Mouse (Mus musculus) granulocyte monocyte progenitor cell, adult 5-6 weeks (primary cell): ENCODE measurements around the gene Prkab2. TPM values are rescaled to one million over a fixed set of nuclear protein-coding genes. Genes with fewer than 3 reads are reported as not detected.
A peak's percentile ranks its signal among the peaks of the same experiment; 100 is the strongest.

ENCODE experiments used
- ATAC-seq: replicated peaks from 2 replicates; pipeline ENCODE4 v1.8.0; 2016; ENCODE audit warnings: mild to moderate bottlenecking, moderate TSS enrichment, inconsistent platforms; ENCODE audit not compliant: poor library complexity, severe bottlenecking
- total RNA-seq, 2 experiments: library from RNA; stranded (forward) in 1 of 2; stranded (reverse) in 1 of 2; fragments of 200-712, 200-1000 nt in 1 of 2; fragments of >200 nt in 1 of 2; fragmentation: Nextera tagmentation in 1 of 2; gene quantifications; 2 replicates each; pipeline ENCODE4 v1.2.3; 2014 to 2017

Gene Prkab2
- total RNA-seq, 2 experiments from 2014 or later, result 4.1 to 5.0 TPM

- no peak for ATAC-seq
Measured at GRCm38 (mm10) chr3:97648518-97648917, 9.5 kb upstream of the Prkab2 start.

- ATAC-seq, result no peak
Measured at GRCm38 (mm10) chr3:97649022-97649421, 9.0 kb upstream of the Prkab2 start.

DNA sequence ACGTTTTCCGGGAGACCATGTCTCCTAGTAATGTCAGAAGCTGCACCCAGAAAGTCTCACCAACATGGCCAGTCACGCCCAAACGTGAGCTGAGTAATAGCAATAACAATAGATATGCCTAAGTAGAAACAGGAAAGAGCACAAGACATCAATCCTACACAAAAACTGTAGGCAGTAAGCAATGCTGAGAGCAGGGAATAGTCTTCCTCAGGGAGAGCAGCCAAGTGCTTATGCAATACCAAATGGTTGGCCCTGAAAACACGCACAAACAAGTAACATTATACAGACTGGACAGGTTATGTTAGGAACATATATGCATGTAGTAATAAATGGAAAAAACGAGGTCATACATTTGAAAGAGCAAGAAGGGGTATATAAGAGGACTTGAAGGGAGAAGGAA is 8.5 kb upstream of the Prkab2 start:
- ATAC-seq, result no peak

DNA sequence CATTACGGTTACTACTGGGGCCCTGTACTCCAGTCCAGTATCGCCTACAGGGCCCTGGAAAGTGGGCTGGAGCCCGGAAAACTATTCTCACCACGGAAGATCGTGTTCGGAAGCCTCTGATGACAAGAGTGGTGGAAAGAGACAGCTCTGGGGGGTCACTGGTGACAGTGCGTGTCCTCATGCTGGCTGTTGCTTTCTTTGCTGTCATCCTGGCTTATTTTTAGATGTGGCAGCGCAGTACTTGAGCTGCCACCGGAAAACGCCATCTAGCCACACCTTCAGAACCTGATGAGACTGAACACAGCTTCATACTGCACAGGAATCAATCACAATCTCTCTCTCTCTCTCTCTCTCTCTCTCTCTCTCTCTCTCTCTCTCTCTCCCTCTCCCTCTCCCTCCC is 6.4 kb upstream of the Prkab2 start:
- ATAC-seq, result no peak

DNA sequence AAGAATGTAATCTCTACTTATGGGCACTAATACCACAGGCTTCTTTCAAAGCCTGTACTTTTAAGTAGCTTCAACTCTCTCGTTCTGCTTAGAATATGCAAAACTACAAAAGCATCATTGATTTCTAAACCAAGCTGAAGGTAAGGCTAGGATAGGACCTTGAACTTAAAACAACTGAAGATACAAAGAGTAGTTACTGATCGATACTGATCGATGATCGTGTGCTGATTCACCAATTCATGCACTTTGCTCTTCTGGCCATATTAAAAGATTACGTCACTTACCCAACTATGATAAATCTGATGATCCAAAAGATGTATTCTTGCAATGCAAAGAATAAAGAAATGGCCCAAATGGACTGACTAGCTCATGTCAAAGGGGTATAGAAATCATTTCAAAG is 4.2 kb upstream of the Prkab2 start:
- no peak for ATAC-seq

GRCm38 (mm10) chr3:97654901-97655300 is 3.1 kb upstream of the Prkab2 start:
- no peak for ATAC-seq

GRCm38 (mm10) chr3:97658426-97659193 is 617 bp downstream of the Prkab2 start:
- peak; percentile 60 for ATAC-seq

DNA sequence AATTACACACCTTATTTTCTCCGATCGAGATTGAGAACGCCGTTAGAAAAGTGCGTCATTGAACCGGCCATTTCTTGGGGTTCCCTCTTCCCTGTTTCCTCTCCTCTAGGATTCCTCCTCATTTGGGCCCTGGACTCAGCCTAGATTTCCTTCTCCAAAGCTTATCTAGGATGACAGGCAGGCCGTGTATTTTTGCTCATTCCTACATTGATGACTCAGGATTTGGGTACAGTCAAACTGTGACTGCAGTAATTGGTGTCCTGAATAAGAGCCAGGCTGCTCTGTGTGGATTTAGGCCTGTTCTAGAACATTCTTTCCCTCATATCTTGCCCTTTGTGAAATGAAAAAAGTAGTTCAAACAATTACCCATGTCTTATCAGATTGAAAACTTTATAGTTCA is 1.8 kb downstream of the Prkab2 start:
- ATAC-seq, result no peak

DNA sequence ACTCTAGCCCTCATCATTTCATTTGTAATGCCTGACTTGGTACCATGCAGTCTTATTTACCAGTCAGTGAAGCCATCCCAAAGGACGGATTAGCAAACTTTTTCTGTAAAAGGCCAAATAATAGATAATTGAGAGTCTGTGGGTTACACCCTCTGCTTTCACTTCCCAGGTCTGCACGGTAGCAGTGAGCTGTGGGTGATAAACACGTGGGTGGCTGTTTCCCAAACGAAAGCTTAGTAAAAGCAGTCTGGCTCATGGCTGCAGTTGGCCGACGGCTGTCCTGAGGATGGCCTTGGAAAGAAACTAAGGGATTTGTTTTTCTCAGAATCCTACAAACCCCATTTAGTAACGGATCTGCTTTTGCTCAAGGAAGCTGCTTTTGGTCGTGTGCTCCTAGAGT is 3.2 kb downstream of the Prkab2 start:
- ATAC-seq, result peak; percentile 40

DNA sequence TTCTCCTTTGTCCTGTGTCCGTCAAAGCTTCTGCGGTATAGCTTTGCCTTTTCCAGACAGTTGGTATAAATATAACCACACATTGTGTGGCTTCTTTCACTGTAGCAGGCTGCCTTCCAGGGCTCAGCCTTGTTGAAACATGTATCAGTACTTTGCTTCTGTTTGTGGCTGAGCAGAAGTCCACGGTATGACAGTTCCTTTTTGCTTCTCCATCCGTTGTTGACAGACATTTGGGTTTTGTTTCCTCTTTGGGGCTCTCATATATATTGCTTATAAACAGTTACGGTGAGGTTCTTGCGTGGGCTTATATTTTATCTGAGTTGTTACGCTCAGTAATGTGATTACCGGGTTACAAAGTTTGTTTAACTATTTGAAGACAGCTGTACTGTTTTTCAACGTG is 7.5 kb downstream of the Prkab2 start:
- ATAC-seq, result peak; percentile 53

DNA sequence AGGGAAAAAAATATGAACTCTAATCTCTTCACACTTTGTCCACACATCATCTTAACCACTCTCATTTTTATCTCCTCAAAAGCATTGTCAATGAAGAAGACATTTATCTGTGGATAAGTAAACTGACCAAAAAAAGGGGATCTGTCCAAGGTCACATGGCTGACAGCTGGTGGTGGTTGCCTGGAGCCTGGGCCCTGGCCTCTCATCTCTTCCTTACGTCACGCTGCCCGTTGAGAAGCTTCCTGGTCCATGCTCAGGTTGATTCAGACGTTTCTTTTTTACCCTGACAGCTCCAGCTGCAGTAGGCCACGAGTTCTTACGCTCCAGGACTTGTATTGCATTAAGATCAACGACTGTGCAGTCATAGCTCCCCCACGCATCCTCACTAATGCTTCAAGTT is 8.2 kb downstream of the Prkab2 start:
- peak; percentile 69 for ATAC-seq

DNA sequence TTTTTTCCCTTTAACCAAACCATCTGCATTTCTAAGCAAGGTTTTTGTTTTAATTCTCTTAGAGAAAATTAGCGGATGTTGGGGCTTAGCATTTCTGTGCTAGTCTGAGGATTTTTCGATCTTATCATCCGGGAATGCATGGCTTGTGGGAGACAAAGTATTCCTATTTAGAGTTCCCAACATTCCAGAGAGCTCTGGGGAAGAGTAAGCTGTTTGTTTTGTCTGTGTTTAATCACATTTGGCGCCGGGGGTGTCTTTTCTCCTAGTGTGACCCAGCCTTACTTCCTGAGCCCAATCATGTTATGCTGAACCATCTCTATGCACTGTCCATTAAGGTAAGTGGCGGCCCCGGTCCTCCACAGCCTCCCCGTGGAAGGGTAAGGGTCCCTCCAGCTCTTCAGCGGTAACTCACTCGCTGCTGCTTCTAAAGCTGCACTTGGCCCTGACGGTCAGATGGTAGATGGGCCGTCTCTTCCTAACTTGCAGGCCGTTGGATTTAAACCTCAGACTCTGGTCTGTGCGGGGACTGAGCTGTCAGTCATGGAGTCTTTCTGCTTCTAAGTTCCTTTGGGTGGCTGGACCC is 9.2 kb downstream of the Prkab2 start:
- ATAC-seq, result no peak

- no peak for ATAC-seq
Measured at GRCm38 (mm10) chr3:97674644-97675110, 16.7 kb downstream of the Prkab2 start, which contains the start of gene Gm17651. Gm17651 (minus strand) TSS chr3:97674694.

DNA sequence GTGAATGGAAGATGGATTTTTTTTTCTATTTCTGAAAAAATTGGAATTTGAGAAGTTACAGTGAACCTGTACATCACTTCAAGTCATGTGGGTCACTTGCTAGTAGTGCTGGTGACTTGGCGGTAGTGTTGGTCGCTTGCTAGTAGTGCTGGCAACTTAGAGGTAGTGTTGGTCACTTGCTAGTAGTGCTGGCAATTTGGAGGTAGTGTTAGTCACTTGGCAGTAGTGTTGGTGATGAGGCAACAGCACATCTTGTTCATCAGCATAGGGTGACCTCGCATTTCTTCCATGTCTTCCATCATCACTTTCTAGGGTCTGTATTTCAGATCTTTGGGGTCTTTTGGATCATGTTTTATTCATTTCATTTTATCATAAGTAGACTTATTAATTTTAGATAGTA is 18.1 kb downstream of the Prkab2 start:
- ATAC-seq, result no peak

DNA sequence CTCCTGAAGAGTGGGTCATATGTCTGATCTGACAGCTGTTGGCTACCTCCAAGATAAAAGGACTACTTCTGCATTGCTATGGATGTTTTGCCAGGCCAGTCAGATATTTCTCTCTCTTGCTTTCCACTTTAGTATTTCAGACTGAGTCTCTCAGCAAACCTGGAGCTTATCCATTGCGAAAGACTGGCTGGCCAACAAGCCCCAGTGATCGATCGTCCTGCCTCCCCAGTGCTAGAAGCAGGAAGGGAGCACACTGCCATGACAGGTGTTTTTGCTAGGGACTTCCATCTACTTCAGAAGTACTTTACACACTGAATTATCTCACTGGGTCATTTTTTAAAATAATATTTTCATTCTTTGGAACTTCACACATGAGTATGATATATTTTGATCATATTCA is 20.4 kb downstream of the Prkab2 start:
- ATAC-seq, result no peak

- peak; percentile 73 for ATAC-seq
Measured at GRCm38 (mm10) chr3:97680631-97681320, 22.8 kb downstream of the Prkab2 start.

- peak; percentile 70 for ATAC-seq
Measured at GRCm38 (mm10) chr3:97681321-97682158, 23.5 kb downstream of the Prkab2 start.

GRCm38 (mm10) chr3:97682159-97682502 is 24.1 kb downstream of the Prkab2 start:
- no peak for ATAC-seq

- no peak for ATAC-seq
Measured at GRCm38 (mm10) chr3:97682576-97682975, 24.6 kb downstream of the Prkab2 start.

DNA sequence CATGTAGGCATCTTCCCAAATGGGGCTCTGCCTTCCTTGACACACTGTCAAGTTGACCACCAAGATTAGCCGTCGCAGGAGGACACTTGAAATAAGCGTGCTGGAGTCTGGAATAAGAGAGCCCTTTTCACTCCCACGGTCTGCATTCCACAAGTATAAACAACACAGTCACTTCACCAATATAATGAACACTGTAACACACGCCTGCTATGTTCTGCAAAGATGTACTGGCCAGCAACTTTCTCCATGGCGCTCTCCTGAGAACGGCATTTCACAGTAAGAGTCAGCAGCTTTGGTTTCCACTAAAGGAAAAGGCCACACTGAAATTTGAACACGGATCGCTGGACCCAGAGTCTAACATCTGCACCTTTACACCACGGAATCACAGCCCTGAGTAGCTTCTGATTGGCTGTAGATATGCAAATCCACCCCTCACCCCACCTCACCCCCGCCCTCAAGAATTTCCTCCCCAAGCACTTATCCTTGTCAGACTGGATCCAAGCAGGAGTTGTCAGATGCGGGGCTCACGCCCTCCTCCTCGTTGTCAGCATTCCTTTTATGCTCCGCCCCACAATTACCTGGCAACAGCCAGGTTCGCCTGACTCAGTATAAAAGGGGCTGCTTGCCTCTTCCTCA is 25.7 kb downstream of the Prkab2 start:
- ATAC-seq, result no peak
